ENCODE assay signal across 9 mouse cellular contexts in genomic region chr17:26949051-26949577, GRCm38 (mm10). TPM values are rescaled to one million over a fixed set of nuclear protein-coding genes. Genes with fewer than 3 reads are reported as not detected.
DNase-seq lines count a peak whose midpoint lies in the region; ATAC-seq and TF ChIP-seq lines count a peak whose summit lies in the region.
"Had no signal": no experiment of that assay in that cellular context is flagged by ENCODE, and none has a peak within 500 bp of the region (broad histone marks: within the 10 kb centered on the region; RNA-seq: fewer than 3 reads in every experiment).

No protein-coding gene starts in this region.

- DNase-seq in heart, adult 2 months = no peak
- DNase-seq in heart, adult 9 months (ENCODE audit: low spot score in 2 of 2) = no peak
- peak; percentile 44 to 45 for DNase-seq in B cell, adult 2 months
- DNase-seq in embryo, embryonic 10 days (ENCODE audit: low spot score) = peak; percentile 67
- peak; percentile 49 for DNase-seq in hindbrain, embryonic 10.5 days (ENCODE audit: low spot score)
- no peak for DNase-seq in liver, embryonic 14.5 days (ENCODE audit: low read depth in 3 of 3, low spot score in 3 of 3)
- DNase-seq in spleen, adult 12 weeks (ENCODE audit: low spot score) = no peak

- H3K9ac ChIP-seq in heart, adult 2 months (ENCODE audit: low read depth, low read length) = no peak overlapping the region
- no peak overlapping the region for H3K9ac ChIP-seq in liver, embryonic 14.5 days (replicated peaks)
- peak overlapping the region; percentile 55; the same call in 1 of the 2 replicates for H3K9ac ChIP-seq in stomach, embryonic 15.5 days

- H3K4me3 ChIP-seq in heart, adult 2 months = no peak overlapping the region
- H3K4me3 ChIP-seq in hindbrain, embryonic 10.5 days = peak overlapping the region; percentile 75
- peak overlapping the region; percentile 1 to 65; a peak in 3 of 4 replicates for H3K4me3 ChIP-seq in liver, embryonic 14.5 days (ENCODE audit: insufficient read depth in 1 of 2, low read depth in 2 of 2, low read length in 2 of 2)
- peak overlapping the region; percentile 66 for H3K4me3 ChIP-seq in stomach, embryonic 15.5 days (replicated peaks)

- no peak overlapping the region for H3K27ac ChIP-seq in heart, adult 2 months
- peak overlapping the region; percentile 93 for H3K27ac ChIP-seq in hindbrain, embryonic 10.5 days
- H3K27ac ChIP-seq in liver, embryonic 14.5 days = no peak overlapping the region
- H3K27ac ChIP-seq in stomach, embryonic 15.5 days = peak overlapping the region; percentile 40; the same call in 1 of the 2 replicates
- H3K27ac ChIP-seq: macrophage had no signal

- intact Hi-C loops in heart, adult 2 months (cut with DNase I) = no loop called here

- no peaks in the 10 kb centered on the region for H3K36me3 ChIP-seq in heart, adult 2 months (ENCODE audit: control insufficient read depth, insufficient read depth, low read length)
- peaks cover 19% of the 10 kb centered on the region; the same call in 1 of the 2 replicates for H3K36me3 ChIP-seq in hindbrain, embryonic 10.5 days
- no peaks in the 10 kb centered on the region for H3K36me3 ChIP-seq in liver, embryonic 14.5 days (replicated peaks; ENCODE audit: control insufficient read depth, insufficient read depth, low read depth)
- H3K36me3 ChIP-seq in stomach, embryonic 15.5 days = no peaks in the 10 kb centered on the region

- TF ChIP-seq EP300 in heart, adult 2 months (IDR thresholded peaks at IDR 0.05; ENCODE audit: insufficient read depth, low read depth, low read length) = no peak
- TF ChIP-seq EP300 in liver, embryonic 14.5 days (IDR thresholded peaks at IDR 0.05; ENCODE audit: low read depth) = no peak

- TF ChIP-seq POLR2A in heart, adult 2 months (IDR thresholded peaks at IDR 0.05; ENCODE audit: insufficient read depth, low read depth, low read length) = no peak

- H3K27me3 ChIP-seq in heart, adult 2 months (ENCODE audit: control insufficient read depth, insufficient read depth, low read length) = no peaks in the 10 kb centered on the region
- peaks cover 23% of the 10 kb centered on the region for H3K27me3 ChIP-seq in hindbrain, embryonic 10.5 days (ENCODE audit: insufficient read depth, poor library complexity, severe bottlenecking)
- H3K27me3 ChIP-seq in liver, embryonic 14.5 days (ENCODE audit: control insufficient read depth, insufficient read depth, low read length) = no peaks in the 10 kb centered on the region; the same call in 1 of the 2 replicates
- no peaks in the 10 kb centered on the region for H3K27me3 ChIP-seq in stomach, embryonic 15.5 days (replicated peaks)

- 0 out of 2 replicates have a peak, but pooled peaks have one; percentile 15 for ATAC-seq in liver, embryonic 14.5 days (ENCODE audit: insufficient read depth)
- ATAC-seq in stomach, embryonic 15.5 days (ENCODE audit: insufficient read depth, low FRiP score, low read depth) = peak; percentile 25; the same call in 1 of the 2 replicates

- no peaks in the 10 kb centered on the region for H3K79me2 ChIP-seq in heart, adult 2 months (replicated peaks; ENCODE audit: control insufficient read depth, insufficient read depth, low read length)

- 25% methylated on average over 12 of the region's 14 CpGs for WGBS in heart, adult 2 months
- 7% methylated on average over 13 of the region's 14 CpGs for whole genome bisulfite sequencing in hindbrain, embryonic 10.5 days
- 12% methylated on average over 13 of the region's 14 CpGs for WGBS in liver, embryonic 14.5 days (ENCODE audit: insufficient replicate concordance)
- WGBS in stomach, embryonic 15.5 days = 10% methylated on average over 10 of the region's 14 CpGs

- TF ChIP-seq CTCF in heart, adult 2 months (IDR thresholded peaks at IDR 0.05) = peak; percentile 45
- TF ChIP-seq CTCF in liver, embryonic 14.5 days (IDR thresholded peaks at IDR 0.05; ENCODE audit: low read depth) = peak; percentile 63

- peak overlapping the region; percentile 100 for H3K4me2 ChIP-seq in liver, embryonic 14.5 days (ENCODE audit: low read depth)
- H3K4me2 ChIP-seq in stomach, embryonic 15.5 days = peak overlapping the region; percentile 97

- no peaks in the 10 kb centered on the region for H3K9me3 ChIP-seq in hindbrain, embryonic 10.5 days
- no peaks in the 10 kb centered on the region for H3K9me3 ChIP-seq in liver, embryonic 14.5 days (ENCODE audit: control insufficient read depth, low read length)
- H3K9me3 ChIP-seq in stomach, embryonic 15.5 days = no peaks in the 10 kb centered on the region

- peaks cover 1% of the 10 kb centered on the region for H3K4me1 ChIP-seq in heart, adult 2 months (ENCODE audit: control insufficient read depth, insufficient read depth, low read length)
- H3K4me1 ChIP-seq in hindbrain, embryonic 10.5 days (replicated peaks) = peaks cover 98% of the 10 kb centered on the region
- peaks cover 5 to 26% of the 10 kb centered on the region in 2 experiments for H3K4me1 ChIP-seq in liver, embryonic 14.5 days (replicated peaks; ENCODE audit: control insufficient read depth in 2 of 2, insufficient read depth in 2 of 2, low read length in 1 of 2)
- H3K4me1 ChIP-seq in stomach, embryonic 15.5 days = peaks cover 68% of the 10 kb centered on the region

RNA-seq across cellular contexts. Expression of gene Syngap1, which starts 8.1 kb away (rescaled TPM):
- 1 to 10 TPM; 4.1 to 4.2 TPM for total RNA-seq in heart, adult 2 months (2021)
- polyA plus RNA-seq in heart, adult 2 months (2012; rRNA removed) = 6.7 and 9.0 TPM in 2 replicates
- 2.0 TPM in 2 replicates for polyA plus RNA-seq in hindbrain, embryonic 10.5 days (2016; fragmentation: Nextera tagmentation; extraction: Ambion mirVana)
- 3.4 TPM in 2 replicates for polyA plus RNA-seq in liver, embryonic 14.5 days (2012; rRNA removed)
- 0.08 and 0.13 TPM in 2 replicates for polyA plus RNA-seq in liver, embryonic 14.5 days (2014; fragmentation: Nextera tagmentation; extraction: Ambion mirVana)
- polyA plus RNA-seq in stomach, embryonic 15.5 days (2015; fragmentation: Nextera tagmentation; extraction: Ambion mirVana) = 2.0 and 2.2 TPM in 2 replicates

RNA-seq across cellular contexts. Expression of gene Cuta, which starts 9.7 kb away (rescaled TPM):
- total RNA-seq in heart, adult 2 months (2021) = 10 to 100 TPM; 78.6 to 94.2 TPM
- polyA plus RNA-seq in heart, adult 2 months (2012; rRNA removed) = 85.1 and 96.6 TPM in 2 replicates
- 186 and 189 TPM in 2 replicates for polyA plus RNA-seq in hindbrain, embryonic 10.5 days (2016; fragmentation: Nextera tagmentation; extraction: Ambion mirVana)
- 53.0 and 53.5 TPM in 2 replicates for polyA plus RNA-seq in liver, embryonic 14.5 days (2012; rRNA removed)
- 82.5 and 86.8 TPM in 2 replicates for polyA plus RNA-seq in liver, embryonic 14.5 days (2014; fragmentation: Nextera tagmentation; extraction: Ambion mirVana)
- 179 and 191 TPM in 2 replicates for polyA plus RNA-seq in stomach, embryonic 15.5 days (2015; fragmentation: Nextera tagmentation; extraction: Ambion mirVana)

RNA-seq across cellular contexts. Expression of gene Phf1, which starts 16.3 kb away (rescaled TPM):
- total RNA-seq in heart, adult 2 months (2021) = 10 to 100 TPM; 17.8 to 18.1 TPM
- 35.3 and 36.8 TPM in 2 replicates for polyA plus RNA-seq in heart, adult 2 months (2012; rRNA removed)
- 4.5 and 8.2 TPM in 2 replicates for polyA plus RNA-seq in hindbrain, embryonic 10.5 days (2016; fragmentation: Nextera tagmentation; extraction: Ambion mirVana)
- 6.3 and 6.4 TPM in 2 replicates for polyA plus RNA-seq in liver, embryonic 14.5 days (2012; rRNA removed)
- 0.94 and 1.7 TPM in 2 replicates for polyA plus RNA-seq in liver, embryonic 14.5 days (2014; fragmentation: Nextera tagmentation; extraction: Ambion mirVana)
- 8.5 and 8.7 TPM in 2 replicates for polyA plus RNA-seq in stomach, embryonic 15.5 days (2015; fragmentation: Nextera tagmentation; extraction: Ambion mirVana)

RNA-seq across cellular contexts. Expression of gene Zbtb9, which starts 23.9 kb away (rescaled TPM):
- total RNA-seq in heart, adult 2 months (2021) = 1 to 10 TPM; 1.5 to 3.5 TPM
- polyA plus RNA-seq in heart, adult 2 months (2012; rRNA removed) = 2.4 and 2.8 TPM in 2 replicates
- polyA plus RNA-seq in hindbrain, embryonic 10.5 days (2016; fragmentation: Nextera tagmentation; extraction: Ambion mirVana) = 16.5 and 19.9 TPM in 2 replicates
- polyA plus RNA-seq in liver, embryonic 14.5 days (2012; rRNA removed) = 3.1 and 4.0 TPM in 2 replicates
- 2.6 and 3.4 TPM in 2 replicates for polyA plus RNA-seq in liver, embryonic 14.5 days (2014; fragmentation: Nextera tagmentation; extraction: Ambion mirVana)
- polyA plus RNA-seq in stomach, embryonic 15.5 days (2015; fragmentation: Nextera tagmentation; extraction: Ambion mirVana) = 13.3 and 14.9 TPM in 2 replicates

RNA-seq across cellular contexts. Expression of gene Kifc5b, which starts 32.2 kb away (rescaled TPM):
- under 1 TPM; 0.26 to 0.36 TPM for total RNA-seq in heart, adult 2 months (2021)
- polyA plus RNA-seq in heart, adult 2 months (2012; rRNA removed) = 0.62 and 0.79 TPM in 2 replicates
- polyA plus RNA-seq in hindbrain, embryonic 10.5 days (2016; fragmentation: Nextera tagmentation; extraction: Ambion mirVana) = 9.2 and 12.0 TPM in 2 replicates
- 12.2 and 13.8 TPM in 2 replicates for polyA plus RNA-seq in liver, embryonic 14.5 days (2012; rRNA removed)
- 2.7 and 3.3 TPM in 2 replicates for polyA plus RNA-seq in liver, embryonic 14.5 days (2014; fragmentation: Nextera tagmentation; extraction: Ambion mirVana)
- polyA plus RNA-seq in stomach, embryonic 15.5 days (2015; fragmentation: Nextera tagmentation; extraction: Ambion mirVana) = 6.1 and 7.6 TPM in 2 replicates

Comparison
In these comparisons a context has a peak if more than half of its experiments do, and no peak if none do; other contexts are left out.
1. DNase-seq: peak in B cell, adult 2 months (2 of 2), embryo, embryonic 10 days (single experiment) and hindbrain, embryonic 10.5 days (single experiment); none in heart, adult 2 months (0 of 2), heart, adult 9 months (0 of 2), liver, embryonic 14.5 days (0 of 3) and spleen, adult 12 weeks (single experiment).
2. H3K27ac ChIP-seq: peak in hindbrain, embryonic 10.5 days (single experiment) and stomach, embryonic 15.5 days (single experiment); none in heart, adult 2 months (single experiment) and liver, embryonic 14.5 days (single experiment).